Mouse (Mus musculus) forebrain, embryonic 11.5 days (tissue): Measurements from ENCODE around the gene Ruvbl2. TPM values are rescaled to one million over a fixed set of nuclear protein-coding genes. Genes with fewer than 3 reads are reported as not detected.

Experiments
- ATAC-seq: fragments of 200-750 bp; cut with Nextera tagmentation; replicated peaks from 2 replicates; pipeline ENCODE4 v1.8.0; 2017; ENCODE audit warnings: moderate TSS enrichment; ENCODE audit not compliant: low FRiP score
- DNase-seq: peaks from one replicate; pipeline ENCODE4 v3.0.0-alpha.2; 2017; ENCODE audit warnings: low spot score
- H3K27ac ChIP-seq: fragments of 300-500 bp; sonication (generic); 2 replicates; pipeline ENCODE4 v1.5.1; 2014; ENCODE audit warnings: low read depth, low read length
- H3K27me3 ChIP-seq: fragments of 300-500 bp; sonication (generic); 2 replicates; pipeline ENCODE4 v1.6.1; 2014; ENCODE audit warnings: mild to moderate bottlenecking, low read length, mixed read lengths; ENCODE audit not compliant: control insufficient read depth, insufficient read depth
- H3K36me3 ChIP-seq: fragments of 300-500 bp; sonication (generic); 2 replicates; pipeline ENCODE4 v1.6.1; 2014; ENCODE audit warnings: mild to moderate bottlenecking, low read length, moderate library complexity, mixed read lengths; ENCODE audit not compliant: control insufficient read depth, insufficient read depth
- H3K4me1 ChIP-seq: fragments of 300-500 bp; sonication (generic); replicated peaks from 2 replicates; pipeline ENCODE4 v1.6.1; 2014; ENCODE audit warnings: low read length, mixed read lengths; ENCODE audit not compliant: control insufficient read depth, insufficient read depth
- H3K4me2 ChIP-seq: fragments of 300-500 bp; sonication (generic); 2 replicates; pipeline ENCODE4 v1.6.1; 2014; ENCODE audit warnings: low read depth, mild to moderate bottlenecking, low read length, moderate library complexity, mixed read lengths; ENCODE audit not compliant: severe bottlenecking
- H3K4me3 ChIP-seq: fragments of 300-500 bp; sonication (generic); 2 replicates; pipeline ENCODE4 v1.5.1; 2014; ENCODE audit warnings: low read depth, low read length
- H3K9ac ChIP-seq: fragments of 300-500 bp; sonication (generic); 2 replicates; pipeline ENCODE4 v1.6.1; 2014; ENCODE audit warnings: low read length
- H3K9me3 ChIP-seq: fragments of 300-500 bp; sonication (generic); 2 replicates; pipeline ENCODE4 v1.6.1; 2016; ENCODE audit warnings: low read length, mixed read lengths; ENCODE audit not compliant: control insufficient read depth
- WGBS: fragments of 180-500 bp; shearing (Covaris S2); extraction: QIAGEN DNeasy Blood & Tissue Kit; methylation state at CpG from one replicate; pipeline ENCODE4 v1.1.7; 2014; 5-methylcytosine and 5-hydroxymethylcytosine counted together
- polyA plus RNA-seq: library from polyadenylated mRNA; unstranded; fragments of >200 nt; fragmentation: Nextera tagmentation; extraction: Ambion mirVana; gene quantifications from 2 replicates; pipeline ENCODE4 v1.2.1, GENCODE M21; 2014

The Ruvbl2 gene
- polyA plus RNA-seq, 1 experiment from 2014 or later = 175 TPM

- Histone ChIP-seq H3K4me2 (no peak overlapping the region), H3K36me3 (no peaks in the 10 kb centered on the region; the same call in 1 of the 2 replicates), H3K4me1 (no peaks in the 10 kb centered on the region), H3K27me3 (no peaks in the 10 kb centered on the region), H3K27ac (no peak overlapping the region), H3K9me3 (no peaks in the 10 kb centered on the region), H3K9ac (no peak overlapping the region), H3K4me3 (no peak overlapping the region)
- DNase-seq = no peak
- WGBS = 39% methylated on average over 11 of the region's 11 CpGs
- no peak for ATAC-seq
Measured at GRCm38 (mm10) chr7:45447325-45447990, 9.6 kb upstream of the Ruvbl2 start.

GRCm38 (mm10) chr7:45446589-45446988 lies 8.7 kb upstream of the Ruvbl2 start:
- DNase-seq = no peak
- H3K4me2 ChIP-seq = no peak overlapping the region
- no peak overlapping the region for H3K9ac ChIP-seq
- H3K4me1 ChIP-seq = no peaks in the 10 kb centered on the region
- H3K27me3 ChIP-seq = no peaks in the 10 kb centered on the region
- H3K9me3 ChIP-seq = no peaks in the 10 kb centered on the region
- no peaks in the 10 kb centered on the region; the same call in 1 of the 2 replicates for H3K36me3 ChIP-seq
- H3K4me3 ChIP-seq = no peak overlapping the region
- ATAC-seq = no peak
- H3K27ac ChIP-seq = no peak overlapping the region

- no peak overlapping the region for H3K4me2 ChIP-seq
- no peaks in the 10 kb centered on the region; the same call in 1 of the 2 replicates for H3K36me3 ChIP-seq
- no peaks in the 10 kb centered on the region for H3K27me3 ChIP-seq
- no peaks in the 10 kb centered on the region for H3K4me1 ChIP-seq
- 91% methylated on average over 22 of the region's 22 CpGs for WGBS
- no peak overlapping the region for H3K4me3 ChIP-seq
- H3K9ac ChIP-seq = no peak overlapping the region
- H3K27ac ChIP-seq = no peak overlapping the region
- ATAC-seq (no peak), DNase-seq (no peak)
- no peaks in the 10 kb centered on the region for H3K9me3 ChIP-seq
Measured at GRCm38 (mm10) chr7:45443526-45444420, 5.9 kb upstream of the Ruvbl2 start.

GRCm38 (mm10) chr7:45437046-45437445 lies 850 bp downstream of the Ruvbl2 start:
- Histone ChIP-seq H3K9me3 (no peaks in the 10 kb centered on the region), H3K27me3 (no peaks in the 10 kb centered on the region), H3K4me3 (no peak overlapping the region), H3K9ac (no peak overlapping the region), H3K4me2 (no peak overlapping the region), H3K4me1 (peaks cover 16% of the 10 kb centered on the region), H3K36me3 (no peaks in the 10 kb centered on the region), H3K27ac (no peak overlapping the region)
- ATAC-seq = no peak
- no peak for DNase-seq
- WGBS = 23% methylated on average over 6 of the region's 6 CpGs

- 89% methylated on average over 5 of the region's 5 CpGs for WGBS
- no peaks in the 10 kb centered on the region for H3K9me3 ChIP-seq
- H3K27ac ChIP-seq = no peak overlapping the region
- no peak overlapping the region for H3K4me3 ChIP-seq
- H3K9ac ChIP-seq = no peak overlapping the region
- no peak for DNase-seq
- no peak for ATAC-seq
- peaks cover 16% of the 10 kb centered on the region for H3K4me1 ChIP-seq
- H3K27me3 ChIP-seq = no peaks in the 10 kb centered on the region
- H3K36me3 ChIP-seq = no peaks in the 10 kb centered on the region
- H3K4me2 ChIP-seq = no peak overlapping the region
Measured at GRCm38 (mm10) chr7:45436444-45436843, 1.5 kb downstream of the Ruvbl2 start.

- no peak for ATAC-seq
- peak overlapping the region; percentile 69 for H3K4me2 ChIP-seq
Measured at GRCm38 (mm10) chr7:45435038-45435437, 2.9 kb downstream of the Ruvbl2 start.

GRCm38 (mm10) chr7:45434203-45435015 lies 3.5 kb downstream of the Ruvbl2 start, which contains the start of gene Gys1:
Gene Gys1, plus strand, starts transcription at chr7:45434844.
- H3K27me3 ChIP-seq = no peaks in the 10 kb centered on the region
- H3K36me3 ChIP-seq = no peaks in the 10 kb centered on the region; the same call in 1 of the 2 replicates
- no peaks in the 10 kb centered on the region for H3K9me3 ChIP-seq

More at GRCm38 (mm10) chr7:45435038-45435437, 2.9 kb downstream of the Ruvbl2 start:
- Histone ChIP-seq H3K4me3 (peak overlapping the region; percentile 89), H3K9ac (peak overlapping the region; percentile 78), H3K36me3 (no peaks in the 10 kb centered on the region; the same call in 1 of the 2 replicates), H3K27ac (no peak overlapping the region), H3K27me3 (no peaks in the 10 kb centered on the region), H3K9me3 (no peaks in the 10 kb centered on the region), H3K4me1 (peaks cover 16% of the 10 kb centered on the region)
- no peak for DNase-seq
- 2% methylated on average over 16 of the region's 16 CpGs for WGBS

GRCm38 (mm10) chr7:45433835-45434202 lies 4.1 kb downstream of the Ruvbl2 start:
- peak overlapping the region; percentile 85; the same call in 1 of the 2 replicates for H3K27ac ChIP-seq
- peak overlapping the region; percentile 77 for H3K4me2 ChIP-seq
- no peaks in the 10 kb centered on the region for H3K9me3 ChIP-seq
- peaks cover 16% of the 10 kb centered on the region for H3K4me1 ChIP-seq
- peak overlapping the region; percentile 86 for H3K9ac ChIP-seq
- 0% methylated on average over 7 of the region's 7 CpGs for WGBS
- no peaks in the 10 kb centered on the region for H3K27me3 ChIP-seq
- peaks cover 1% of the 10 kb centered on the region; the same call in 1 of the 2 replicates for H3K36me3 ChIP-seq
- DNase-seq (no peak), ATAC-seq (no peak)
- H3K4me3 ChIP-seq = peak overlapping the region; percentile 89

More at GRCm38 (mm10) chr7:45434203-45435015, 3.5 kb downstream of the Ruvbl2 start, which contains the start of gene Gys1:
- WGBS = under 1% methylated on average over 44 of the region's 45 CpGs
- Histone ChIP-seq H3K27ac (peak within 1 kb of the TSS; percentile 85), H3K9ac (peak within 1 kb of the TSS; percentile 86), H3K4me3 (peak within 1 kb of the TSS; percentile 89), H3K4me1 (peaks cover 16% of the 10 kb centered on the region), H3K4me2 (peak within 1 kb of the TSS; percentile 77)
- DNase-seq (peak; percentile 100), ATAC-seq (peak; percentile 97)
